Mouse (Mus musculus) layer of hippocampus, adult 18-20 months (tissue): ENCODE measurements around the gene Il4i1. TPM values are rescaled to one million over a fixed set of nuclear protein-coding genes. Genes with fewer than 3 reads are reported as not detected.

ENCODE experiments used
- DNase-seq, 2 experiments: peaks; one replicate each; pipeline ENCODE4 v3.0.0; 2022; ENCODE audit warnings: low spot score in 2 of 2
- total RNA-seq, 2 experiments: library from RNA; stranded (reverse); gene quantifications; 2 replicates each; pipeline ENCODE4 v1.2.3; 2021

Il4i1 gene
- total RNA-seq, 2 experiments from 2014 or later = 1.8 to 2.0 TPM

- DNase-seq = peak; percentile 100
Measured at GRCm38 (mm10) chr7:44848561-44849415, 32.6 kb downstream of the Il4i1 start, which contains the start of the genes Akt1s1 and Tbc1d17. Akt1s1 (plus strand) TSS chr7:44848991. Tbc1d17 (minus strand) TSS chr7:44849079.

GRCm38 (mm10) chr7:44849416-44850111 is 33.4 kb downstream of the Il4i1 start:
- peak; percentile 90 to 96 for DNase-seq

- peak in 1 of 2 experiments; percentile 78 for DNase-seq
Measured at GRCm38 (mm10) chr7:44850146-44850545, 34.0 kb downstream of the Il4i1 start.

- DNase-seq = no peak
Measured at GRCm38 (mm10) chr7:44850789-44851624, 34.8 kb downstream of the Il4i1 start.

- DNase-seq = no peak
Measured at GRCm38 (mm10) chr7:44851625-44852234, 35.5 kb downstream of the Il4i1 start.

GRCm38 (mm10) chr7:44852259-44853027 is 36.3 kb downstream of the Il4i1 start:
- no peak for DNase-seq

- DNase-seq = no peak
Measured at GRCm38 (mm10) chr7:44853065-44853464, 36.9 kb downstream of the Il4i1 start.

- DNase-seq = no peak
Measured at GRCm38 (mm10) chr7:44853596-44854355, 37.6 kb downstream of the Il4i1 start.

- DNase-seq = peak in 1 of 2 experiments; percentile 80
Measured at GRCm38 (mm10) chr7:44854356-44855031, 38.3 kb downstream of the Il4i1 start.

- no peak for DNase-seq
Measured at GRCm38 (mm10) chr7:44855036-44855435, 38.8 kb downstream of the Il4i1 start.

- no peak for DNase-seq
Measured at GRCm38 (mm10) chr7:44856265-44856916, 40.2 kb downstream of the Il4i1 start.

- DNase-seq = peak; percentile 90 to 95
Measured at GRCm38 (mm10) chr7:44857042-44857552, 40.9 kb downstream of the Il4i1 start, which contains the start of gene Pnkp. Pnkp (plus strand) TSS chr7:44857139.

GRCm38 (mm10) chr7:44857905-44858304 is 41.7 kb downstream of the Il4i1 start:
- no peak for DNase-seq

- no peak for DNase-seq
Measured at GRCm38 (mm10) chr7:44859896-44860295, 43.7 kb downstream of the Il4i1 start.

GRCm38 (mm10) chr7:44860576-44861428 is 44.6 kb downstream of the Il4i1 start:
- no peak for DNase-seq

GRCm38 (mm10) chr7:44861429-44861816 is 45.2 kb downstream of the Il4i1 start:
- DNase-seq = no peak

- no peak for DNase-seq
Measured at GRCm38 (mm10) chr7:44862434-44862833, 46.2 kb downstream of the Il4i1 start.
